Mouse (Mus musculus) cortical plate, adult 2 months (tissue): ENCODE results near the gene Yipf2.

Experiments used
- CTCF ChIP-seq: fragments of 200-500 bp; IDR thresholded peaks from 2 replicates; pipeline ENCODE4 v1.5.1; 2011; ENCODE audit warnings: mild to moderate bottlenecking, control low read depth, low read length; ENCODE audit not compliant: insufficient read depth; ENCODE audit errors: extremely low read depth
- POLR2A ChIP-seq: fragments of 200-500 bp; IDR thresholded peaks from 2 replicates; pipeline ENCODE4 v1.6.1; 2011; ENCODE audit warnings: mild to moderate bottlenecking, low read length, control low read depth; ENCODE audit not compliant: insufficient read depth; ENCODE audit errors: extremely low read depth

DNA sequence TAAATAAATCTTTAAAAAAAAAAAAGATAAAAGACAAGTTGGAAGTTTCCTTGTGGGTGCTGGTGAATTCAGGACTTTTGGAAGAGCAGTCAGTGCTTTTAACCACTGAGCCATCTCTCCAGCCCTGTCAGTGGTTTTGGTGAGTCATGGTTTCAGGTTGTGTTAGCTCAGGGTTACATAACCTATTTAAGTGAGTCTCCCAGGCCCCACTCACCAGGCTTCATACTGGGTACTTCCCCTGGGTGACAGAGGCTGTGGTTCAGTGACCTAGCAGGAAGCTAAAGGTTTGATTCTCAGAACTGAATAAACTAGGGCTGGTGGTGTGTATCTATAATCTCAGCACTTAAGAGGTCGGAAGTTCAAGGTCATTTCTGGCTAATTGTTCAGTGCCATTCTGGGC lies 17.2 kb upstream of the Yipf2 start:
- TF ChIP-seq CTCF = no peak
- no peak for TF ChIP-seq POLR2A
